Mouse (Mus musculus) 416B (cell line): ENCODE results near the gene Paqr5.
A peak's percentile ranks its signal among the peaks of the same experiment; 100 is the strongest.

Source experiments
- DNase-seq: peaks from one replicate; pipeline ENCODE4 v3.0.0; 2011; ENCODE audit warnings: low read depth

Paqr5 gene

GRCm38 (mm10) chr9:62026600-62026999 lies at the start of gene Paqr5:
Gene Paqr5, minus strand, starts transcription at chr9:62026856.
- no peak for DNase-seq

- DNase-seq, result no peak
Measured at GRCm38 (mm10) chr9:62062234-62062633, 35.6 kb upstream of the Paqr5 start.

- DNase-seq, result no peak
Measured at GRCm38 (mm10) chr9:62060431-62060830, 33.8 kb upstream of the Paqr5 start.

- DNase-seq, result no peak
Measured at GRCm38 (mm10) chr9:62059941-62060340, 33.3 kb upstream of the Paqr5 start.

- DNase-seq, result peak; percentile 29
Measured at GRCm38 (mm10) chr9:62057881-62058506, 31.3 kb upstream of the Paqr5 start.

GRCm38 (mm10) chr9:62056206-62056605 lies 29.6 kb upstream of the Paqr5 start:
- DNase-seq, result no peak

GRCm38 (mm10) chr9:62050801-62051200 lies 24.1 kb upstream of the Paqr5 start:
- DNase-seq, result peak; percentile 55

- DNase-seq, result no peak
Measured at GRCm38 (mm10) chr9:62049166-62049565, 22.5 kb upstream of the Paqr5 start.

GRCm38 (mm10) chr9:62042167-62042566 lies 15.5 kb upstream of the Paqr5 start:
- no peak for DNase-seq

- peak; percentile 69 for DNase-seq
Measured at GRCm38 (mm10) chr9:62040008-62040608, 13.5 kb upstream of the Paqr5 start.

GRCm38 (mm10) chr9:62035806-62036205 lies 9.2 kb upstream of the Paqr5 start:
- DNase-seq, result no peak

GRCm38 (mm10) chr9:62032206-62032605 lies 5.5 kb upstream of the Paqr5 start:
- no peak for DNase-seq

GRCm38 (mm10) chr9:62028072-62028471 lies 1.4 kb upstream of the Paqr5 start:
- DNase-seq, result no peak

- DNase-seq, result no peak
Measured at GRCm38 (mm10) chr9:62025056-62025455, 1.6 kb downstream of the Paqr5 start.

GRCm38 (mm10) chr9:62023879-62024278 lies 2.8 kb downstream of the Paqr5 start:
- DNase-seq, result no peak

- DNase-seq, result no peak
Measured at GRCm38 (mm10) chr9:62022961-62023680, 3.5 kb downstream of the Paqr5 start.

GRCm38 (mm10) chr9:62021583-62022120 lies 5.0 kb downstream of the Paqr5 start:
- DNase-seq, result peak; percentile 86

GRCm38 (mm10) chr9:62020259-62020658 lies 6.4 kb downstream of the Paqr5 start:
- peak; percentile 99 for DNase-seq

- no peak for DNase-seq
Measured at GRCm38 (mm10) chr9:62018229-62019093, 8.2 kb downstream of the Paqr5 start.

GRCm38 (mm10) chr9:62017329-62017728 lies 9.3 kb downstream of the Paqr5 start:
- no peak for DNase-seq

GRCm38 (mm10) chr9:62015504-62015903 lies 11.2 kb downstream of the Paqr5 start:
- no peak for DNase-seq
